Mouse (Mus musculus) bone marrow macrophage, adult 2 months (primary cell): ENCODE measurements around the gene Rab30.

ENCODE experiments used
- CTCF ChIP-seq: IDR thresholded peaks from 2 replicates; pipeline ENCODE4 v1.5.1; 2012; ENCODE audit warnings: low read depth, mild to moderate bottlenecking, low read length, moderate library complexity
- POLR2A ChIP-seq: IDR thresholded peaks from 2 replicates; pipeline ENCODE4 v1.6.1; 2012; ENCODE audit warnings: mild to moderate bottlenecking, low read depth, low read length, borderline replicate concordance

DNA sequence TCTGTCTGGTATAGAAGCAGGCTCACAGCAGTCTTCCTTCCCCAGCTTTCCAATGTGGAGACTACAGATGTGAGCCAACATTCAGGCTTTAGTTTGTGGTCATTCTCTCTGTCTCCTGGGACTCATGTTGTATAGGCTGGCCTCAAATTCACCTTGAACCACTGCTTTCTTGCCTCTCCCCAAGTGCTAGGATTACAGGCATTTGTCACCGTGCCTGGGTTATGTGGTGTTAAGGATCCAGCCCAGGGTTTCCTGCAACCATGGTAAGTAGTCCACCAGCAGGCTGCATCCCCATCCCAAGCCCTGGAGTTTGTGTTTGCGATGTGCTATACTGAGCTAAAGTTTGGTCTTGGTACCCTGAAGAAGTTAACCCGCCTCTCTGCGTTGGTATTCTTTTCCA, 35.2 kb downstream of the Rab30 start:
- TF ChIP-seq CTCF (no peak), POLR2A (no peak)
